Mouse (Mus musculus): ENCODE data around the gene Mrps26. TPM values are rescaled to one million over a fixed set of nuclear protein-coding genes. Genes with fewer than 3 reads are reported as not detected.
"Not testable (repeated sequence)": the region's sequence is repeated elsewhere in the genome, so short reads cannot be mapped to it uniquely, and the experiment has no call there.

Mrps26 gene
- total RNA-seq, 2 experiments from 2014 or later = 13.7 to 15.0 TPM

GRCm38 (mm10) chr2:130569926-130570325 is 6.4 kb downstream of the Mrps26 start:
- ATAC-seq (replicated peaks; ENCODE audit: low FRiP score, poor library complexity, severe bottlenecking) = no peak

GRCm38 (mm10) chr2:130574960-130575359 is 11.4 kb downstream of the Mrps26 start:
- no peak for ATAC-seq (replicated peaks; ENCODE audit: low FRiP score, poor library complexity, severe bottlenecking)

DNA sequence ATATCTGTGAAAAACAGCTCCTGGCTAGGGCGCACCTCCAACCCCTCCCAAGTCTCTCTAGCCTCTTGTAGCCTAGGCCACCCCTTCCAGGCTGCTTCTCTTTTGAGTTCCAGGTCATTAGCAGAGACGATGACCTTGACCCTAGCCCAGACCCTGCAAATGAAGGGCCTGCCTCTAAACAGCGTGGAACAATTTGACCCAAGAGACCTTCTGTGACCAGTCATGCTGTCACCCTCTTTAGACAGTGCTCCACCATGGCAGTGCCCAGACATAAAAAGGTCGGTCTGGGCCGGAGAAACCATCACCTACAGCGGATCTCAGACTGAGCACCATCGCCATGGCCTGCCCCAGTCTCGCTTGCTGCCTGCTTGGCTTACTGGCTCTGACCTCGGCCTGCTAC is 12.3 kb downstream of the Mrps26 start, which contains the start of gene Oxt:
Oxt (plus strand) TSS at position 301 of the 400 bp plus-strand sequence.
- no peak for ATAC-seq (replicated peaks; ENCODE audit: low FRiP score, poor library complexity, severe bottlenecking)

GRCm38 (mm10) chr2:130576564-130576963 is 13.0 kb downstream of the Mrps26 start:
- not testable (repeated sequence) for ATAC-seq (replicated peaks; ENCODE audit: low FRiP score, poor library complexity, severe bottlenecking)

DNA sequence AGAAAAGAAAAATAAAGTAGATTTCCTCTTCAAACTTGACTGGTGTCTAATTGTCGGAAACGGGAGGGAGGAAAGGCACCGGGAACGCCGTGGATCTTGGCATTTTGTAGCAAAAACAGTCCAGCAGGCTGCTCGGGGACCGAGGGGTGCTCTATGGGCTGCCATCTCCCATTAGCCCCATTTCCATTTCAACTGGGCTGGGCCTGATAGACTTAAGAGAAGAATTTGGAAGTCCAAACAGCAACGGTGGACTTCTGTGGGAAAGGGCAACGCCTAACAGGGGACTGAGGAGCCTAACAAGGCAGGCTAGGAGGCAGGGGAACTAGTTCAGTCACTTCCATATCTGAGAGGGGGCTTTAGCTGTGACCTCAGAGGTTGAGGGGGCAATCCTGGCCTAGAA is 13.5 kb downstream of the Mrps26 start:
- no peak for ATAC-seq (replicated peaks; ENCODE audit: low FRiP score, poor library complexity, severe bottlenecking)

- ATAC-seq (replicated peaks; ENCODE audit: low FRiP score, poor library complexity, severe bottlenecking) = no peak
These were observed 14.1 kb downstream of the Mrps26 start for GRCm38 (mm10) chr2:130577632-130578031.

GRCm38 (mm10) chr2:130578148-130578547 is 14.6 kb downstream of the Mrps26 start:
- peak; percentile 44; the same call in 1 of the 2 replicates for ATAC-seq (replicated peaks; ENCODE audit: low FRiP score, poor library complexity, severe bottlenecking)

DNA sequence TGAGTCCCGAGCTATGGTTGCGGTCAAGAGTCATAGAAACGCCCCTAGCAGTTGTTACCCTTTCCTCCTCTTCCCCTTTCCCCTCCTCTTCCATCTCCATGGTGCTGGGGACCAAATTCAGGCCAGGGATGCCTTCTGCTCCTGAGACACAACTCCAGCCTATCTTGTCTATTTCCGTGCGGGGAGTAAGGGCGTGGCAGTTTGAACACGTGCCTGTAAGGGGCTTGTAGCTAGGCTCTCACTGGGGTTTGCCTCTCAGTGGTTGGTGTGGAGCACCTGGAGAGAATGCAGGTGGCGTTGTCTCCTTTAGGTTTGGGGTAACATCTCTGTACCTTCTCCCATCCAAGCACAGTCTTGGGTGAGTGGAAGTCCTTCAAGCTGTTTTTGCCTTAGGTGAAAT is 16.2 kb downstream of the Mrps26 start:
- no peak for ATAC-seq (replicated peaks; ENCODE audit: low FRiP score, poor library complexity, severe bottlenecking)

DNA sequence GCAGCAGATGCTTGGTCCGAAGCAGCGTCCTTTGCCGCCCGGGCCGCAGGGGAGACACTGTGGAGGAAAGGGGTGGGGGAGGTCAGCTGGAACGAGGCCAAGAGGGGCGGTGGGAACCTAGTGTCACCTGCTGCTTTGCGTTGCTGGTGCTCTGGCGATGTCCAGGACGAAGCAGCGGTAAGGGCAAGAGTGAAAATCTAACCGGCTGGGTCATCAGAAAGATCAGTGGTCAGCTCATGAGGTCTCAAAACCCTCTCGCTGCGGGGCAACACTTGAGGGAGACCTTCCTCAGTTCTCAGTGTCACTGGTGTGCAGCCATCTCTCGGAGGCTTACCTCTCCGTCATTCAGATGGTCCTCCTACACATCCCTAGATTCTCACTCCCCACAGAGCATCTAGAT is 17.7 kb downstream of the Mrps26 start:
- no peak for ATAC-seq (replicated peaks; ENCODE audit: low FRiP score, poor library complexity, severe bottlenecking)

DNA sequence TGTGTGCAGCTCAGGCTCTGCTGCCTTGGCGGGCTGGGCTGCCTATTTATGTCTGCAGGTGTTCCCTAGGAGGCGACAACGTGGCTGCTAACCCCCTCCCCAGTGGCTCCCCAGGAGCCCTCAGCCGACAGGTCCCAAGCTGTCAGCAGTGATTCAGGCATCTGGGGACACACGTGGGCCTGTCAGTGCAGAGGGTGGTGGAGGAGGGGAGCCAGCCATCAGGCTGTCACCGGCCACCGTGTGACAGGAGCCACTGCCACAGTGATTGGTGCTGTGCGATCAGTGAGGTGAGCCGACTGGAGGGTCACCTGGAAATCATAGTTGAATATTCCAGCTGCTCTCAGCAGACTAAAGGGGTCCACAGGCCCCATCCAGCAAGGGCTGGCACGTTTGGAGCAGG is 19.0 kb downstream of the Mrps26 start, which contains the start of gene Avp:
Avp (minus strand) TSS at position 3 of the 400 bp plus-strand sequence.
- ATAC-seq (replicated peaks; ENCODE audit: low FRiP score, poor library complexity, severe bottlenecking) = no peak

- ATAC-seq (replicated peaks; ENCODE audit: low FRiP score, poor library complexity, severe bottlenecking) = no peak
These were observed 20.5 kb downstream of the Mrps26 start for GRCm38 (mm10) chr2:130583902-130584560.

- no peak for ATAC-seq (replicated peaks; ENCODE audit: low FRiP score, poor library complexity, severe bottlenecking)
These were observed 22.5 kb downstream of the Mrps26 start for GRCm38 (mm10) chr2:130586016-130586415.

- no peak for ATAC-seq (replicated peaks; ENCODE audit: low FRiP score, poor library complexity, severe bottlenecking)
These were observed 24.8 kb downstream of the Mrps26 start for GRCm38 (mm10) chr2:130588373-130588772.

DNA sequence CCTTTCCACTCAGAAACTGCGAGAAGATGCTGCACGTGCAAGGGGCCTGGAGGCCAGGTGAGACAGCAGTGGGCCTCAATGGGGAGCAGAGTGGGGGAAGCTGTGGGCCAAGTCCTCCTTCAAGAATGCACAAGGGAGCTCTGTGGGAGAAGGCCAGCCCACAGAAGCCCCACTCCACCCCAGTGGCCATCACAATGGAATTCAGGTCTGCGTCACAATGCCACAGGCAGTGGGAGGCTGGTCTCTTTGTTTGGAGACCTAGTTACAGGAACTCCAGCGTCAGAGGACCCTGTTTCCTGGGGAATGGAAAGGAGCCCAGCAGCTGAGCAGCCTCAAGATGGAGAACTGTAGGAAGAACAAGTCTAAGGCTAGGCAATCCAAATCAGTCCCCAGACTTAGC is 25.6 kb downstream of the Mrps26 start:
- ATAC-seq (replicated peaks; ENCODE audit: low FRiP score, poor library complexity, severe bottlenecking) = no peak

GRCm38 (mm10) chr2:130589761-130590160 is 26.2 kb downstream of the Mrps26 start:
- no peak for ATAC-seq (replicated peaks; ENCODE audit: low FRiP score, poor library complexity, severe bottlenecking)

DNA sequence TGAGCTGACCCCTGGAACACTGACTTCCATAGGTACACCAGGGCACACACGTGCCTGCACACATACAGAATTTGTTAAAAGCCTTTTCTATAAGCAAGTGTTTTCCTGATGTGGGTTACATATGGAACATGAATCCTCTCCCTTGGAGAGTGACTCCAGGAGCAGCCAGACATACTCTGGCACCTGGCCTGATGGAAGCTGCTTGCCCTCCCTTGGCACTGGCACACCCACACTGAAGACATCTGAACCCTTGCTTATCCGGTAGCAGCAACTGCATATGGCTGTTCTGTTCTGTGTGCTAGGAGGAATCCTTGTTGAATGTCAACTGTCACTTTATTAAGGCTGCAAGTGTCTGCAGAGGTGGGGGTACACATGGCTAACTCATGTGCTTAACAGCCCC is 27.5 kb downstream of the Mrps26 start:
- no peak for ATAC-seq (replicated peaks; ENCODE audit: low FRiP score, poor library complexity, severe bottlenecking)

- ATAC-seq (replicated peaks; ENCODE audit: low FRiP score, poor library complexity, severe bottlenecking) = no peak
These were observed 32.1 kb downstream of the Mrps26 start for GRCm38 (mm10) chr2:130595596-130595995.

- ATAC-seq (replicated peaks; ENCODE audit: low FRiP score, poor library complexity, severe bottlenecking) = 0 out of 2 replicates have a peak, but pooled peaks have one; percentile 46
These were observed 34.1 kb downstream of the Mrps26 start for GRCm38 (mm10) chr2:130597601-130598010.

DNA sequence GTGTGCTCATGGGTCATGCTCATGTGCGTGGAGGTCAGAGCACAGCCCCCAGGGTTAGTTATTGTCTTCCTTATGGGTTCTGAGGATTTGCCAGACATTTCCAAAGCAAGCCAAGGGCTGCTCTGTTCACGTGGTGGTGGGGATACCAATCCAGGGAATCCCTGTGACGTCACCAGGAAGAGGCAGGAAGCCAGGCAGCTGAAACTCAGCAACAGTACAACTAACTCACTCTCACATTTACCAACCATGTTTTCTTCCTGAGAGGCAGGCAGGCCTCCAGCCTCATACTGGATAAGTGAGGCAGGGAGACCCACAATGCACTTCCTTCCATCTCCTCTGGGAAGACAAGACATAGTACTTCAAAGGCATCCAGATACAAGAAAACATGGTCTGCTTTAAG is 34.9 kb downstream of the Mrps26 start:
- no peak for ATAC-seq (replicated peaks; ENCODE audit: low FRiP score, poor library complexity, severe bottlenecking)

DNA sequence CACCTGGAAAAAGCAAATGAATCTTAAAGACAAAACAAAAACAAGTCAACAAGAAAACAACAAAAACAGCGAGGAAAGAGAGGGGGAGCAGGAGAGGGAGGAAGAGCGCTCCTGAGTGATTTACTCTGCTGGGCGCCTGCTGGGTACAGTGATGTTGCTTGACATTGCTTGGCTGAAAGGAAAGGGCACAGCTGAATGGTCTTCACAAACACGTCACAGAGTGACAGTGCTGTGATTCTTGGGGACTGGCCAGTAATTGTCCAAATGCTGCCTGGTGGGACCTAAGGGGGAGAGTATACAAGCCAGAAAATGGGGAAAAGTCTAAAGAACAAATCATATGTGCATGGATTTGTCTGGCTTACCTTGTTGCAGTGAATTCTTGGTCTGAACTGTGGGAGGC is 38.7 kb downstream of the Mrps26 start:
- ATAC-seq (replicated peaks; ENCODE audit: low FRiP score, poor library complexity, severe bottlenecking) = no peak

DNA sequence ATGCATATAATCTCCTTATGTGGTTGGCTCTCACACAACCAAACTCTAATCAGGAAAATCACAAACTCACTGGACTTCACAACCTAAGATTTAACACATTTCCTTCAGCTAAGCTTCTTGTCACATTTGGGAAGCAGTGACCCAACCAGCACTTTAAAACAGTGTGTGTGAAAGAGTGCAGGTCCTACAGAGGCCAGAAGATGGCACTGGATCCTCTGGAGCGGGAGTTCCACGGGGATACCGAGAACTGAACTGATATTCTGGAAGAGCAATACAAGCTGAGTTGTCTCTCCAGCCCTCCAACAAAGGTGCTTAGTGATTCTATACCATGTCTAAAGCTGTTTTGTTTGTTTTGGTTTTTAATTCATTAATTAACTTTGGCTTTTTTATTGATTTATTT is 49.5 kb downstream of the Mrps26 start:
- peak; percentile 63; the same call in 1 of the 2 replicates for ATAC-seq (replicated peaks; ENCODE audit: low FRiP score, poor library complexity, severe bottlenecking)

All from erythroblast, adult 5-6 weeks (primary cell).